Mouse (Mus musculus): ENCODE measurements at regions not wholly inside any gene's neighbourhood (a gene's known extent, or its start where the extent isn't known, plus 50 kb on each side); places are given as distances from the start of the nearest gene placed in this dataset.

- no peak for DNase-seq
These were observed 80.6 kb downstream of the Fam53a start for GRCm38 (mm10) chr5:33548800-33549199.

GRCm38 (mm10) chr5:33543372-33543771 is 86.1 kb downstream of the Fam53a start:
- peak; percentile 33 to 48 for DNase-seq

GRCm38 (mm10) chr5:33542643-33543042 is 86.8 kb downstream of the Fam53a start:
- DNase-seq = no peak

GRCm38 (mm10) chr5:33542000-33542554 is 87.4 kb downstream of the Fam53a start:
- DNase-seq = no peak

DNA sequence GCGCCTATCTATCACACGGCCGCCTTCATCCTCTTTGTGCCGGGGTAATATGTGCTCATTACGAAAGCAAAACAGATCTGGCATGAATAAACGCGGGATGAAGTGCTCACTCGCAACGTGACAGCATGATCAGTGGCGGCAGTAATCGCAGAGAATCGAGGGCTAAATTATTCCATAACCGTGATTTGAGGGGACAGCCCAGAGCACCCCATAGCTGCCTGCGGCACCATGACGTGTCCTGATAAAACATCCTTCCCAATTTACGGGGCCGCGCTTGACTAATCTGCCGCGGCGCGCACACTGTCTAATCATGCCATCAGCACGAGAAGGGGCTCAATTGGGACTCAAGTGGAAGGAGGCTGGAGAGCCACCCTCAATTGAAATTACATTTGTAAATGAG is 89.2 kb downstream of the Fam53a start:
- no peak for DNase-seq

GRCm38 (mm10) chr5:33537429-33537828 is 92.0 kb downstream of the Fam53a start:
- no peak for DNase-seq

- no peak for DNase-seq
These were observed 92.4 kb downstream of the Fam53a start for GRCm38 (mm10) chr5:33537017-33537416.

DNA sequence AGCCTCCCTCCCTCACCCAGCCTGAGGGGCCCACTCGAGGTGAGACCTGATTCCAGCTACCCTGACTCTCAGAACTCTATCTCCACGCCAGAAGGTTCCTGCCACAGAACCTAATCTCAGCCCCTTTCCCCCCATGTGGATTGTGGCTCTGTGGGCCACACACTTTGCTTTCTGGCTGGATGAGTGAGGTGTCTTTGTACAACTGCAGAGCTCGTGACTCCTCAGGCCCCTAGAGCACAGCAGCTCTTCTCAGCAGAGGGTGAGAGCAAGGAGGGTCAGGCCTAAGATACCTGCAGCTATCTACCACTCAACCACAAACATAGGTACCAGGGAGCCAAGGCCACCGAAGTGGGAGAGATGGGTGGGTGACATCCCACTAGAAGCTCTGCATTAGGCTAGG is 93.2 kb downstream of the Fam53a start:
- DNase-seq = no peak

DNA sequence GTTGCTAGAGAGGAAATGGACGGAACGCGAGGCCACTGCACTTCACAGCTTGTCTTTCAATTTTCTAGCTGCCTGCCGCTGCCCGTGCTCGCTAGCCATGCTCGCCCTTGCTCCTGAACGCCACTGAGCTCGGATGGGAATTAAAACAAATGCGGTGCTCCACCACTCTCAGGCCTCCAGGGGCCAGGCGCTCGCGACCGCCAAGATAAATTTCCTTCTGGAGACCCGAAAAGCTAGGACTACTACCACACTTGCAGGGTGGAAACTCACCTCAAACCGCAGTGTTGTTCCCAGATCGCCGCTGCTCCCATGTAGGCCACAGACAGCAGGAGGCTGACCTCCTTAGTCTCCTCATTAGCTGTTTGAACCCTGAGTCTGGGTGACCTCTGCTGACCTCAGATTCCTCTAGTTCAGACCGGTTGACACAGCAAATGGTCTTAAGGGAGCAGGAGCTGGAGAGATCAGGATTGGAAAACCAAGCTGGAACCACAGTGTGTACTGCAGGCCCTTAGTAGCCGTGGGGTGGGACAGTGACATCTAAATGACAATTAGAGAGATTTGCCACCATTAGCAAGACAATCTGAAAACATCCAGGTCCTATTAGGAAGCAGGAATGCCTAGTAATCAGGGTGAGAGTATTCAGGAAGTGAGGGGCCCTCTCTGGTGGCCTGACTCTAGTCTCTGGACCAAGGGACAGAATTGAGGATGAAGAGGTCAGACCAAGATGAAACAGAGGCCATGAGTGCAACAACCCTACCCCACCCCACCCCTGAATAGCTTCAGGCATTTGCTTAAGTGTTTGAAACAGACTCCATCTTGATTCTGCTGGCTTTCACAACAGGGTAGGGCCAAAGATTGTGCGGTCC is 94.1 kb downstream of the Fam53a start:
- DNase-seq = no peak

GRCm38 (mm10) chr5:33534345-33534744 is 95.1 kb downstream of the Fam53a start:
- no peak for DNase-seq

GRCm38 (mm10) chr5:33533185-33533584 is 96.2 kb downstream of the Fam53a start:
- no peak for DNase-seq

DNA sequence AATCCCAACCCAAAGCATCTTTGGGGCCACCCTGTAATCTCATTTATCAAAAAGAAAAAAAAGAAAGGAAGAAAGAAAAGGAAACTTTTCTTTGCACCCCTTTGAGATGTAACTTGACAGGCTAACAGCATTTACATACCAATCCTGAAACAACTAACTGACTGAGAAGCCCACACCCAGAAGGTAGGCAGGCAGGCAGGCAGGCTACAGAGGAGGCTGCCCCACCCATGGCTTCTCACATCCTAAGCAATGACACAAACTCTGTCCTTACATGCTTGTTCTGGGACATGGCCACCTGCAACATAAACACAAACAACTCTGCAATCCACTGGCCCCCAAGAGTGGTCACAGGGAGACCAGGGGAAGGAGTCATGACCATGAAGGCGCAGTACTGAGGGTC is 97.5 kb upstream of the Nkx1-1 start:
- DNase-seq = no peak

GRCm38 (mm10) chr5:33529771-33530170 is 96.0 kb upstream of the Nkx1-1 start:
- no peak for DNase-seq

DNA sequence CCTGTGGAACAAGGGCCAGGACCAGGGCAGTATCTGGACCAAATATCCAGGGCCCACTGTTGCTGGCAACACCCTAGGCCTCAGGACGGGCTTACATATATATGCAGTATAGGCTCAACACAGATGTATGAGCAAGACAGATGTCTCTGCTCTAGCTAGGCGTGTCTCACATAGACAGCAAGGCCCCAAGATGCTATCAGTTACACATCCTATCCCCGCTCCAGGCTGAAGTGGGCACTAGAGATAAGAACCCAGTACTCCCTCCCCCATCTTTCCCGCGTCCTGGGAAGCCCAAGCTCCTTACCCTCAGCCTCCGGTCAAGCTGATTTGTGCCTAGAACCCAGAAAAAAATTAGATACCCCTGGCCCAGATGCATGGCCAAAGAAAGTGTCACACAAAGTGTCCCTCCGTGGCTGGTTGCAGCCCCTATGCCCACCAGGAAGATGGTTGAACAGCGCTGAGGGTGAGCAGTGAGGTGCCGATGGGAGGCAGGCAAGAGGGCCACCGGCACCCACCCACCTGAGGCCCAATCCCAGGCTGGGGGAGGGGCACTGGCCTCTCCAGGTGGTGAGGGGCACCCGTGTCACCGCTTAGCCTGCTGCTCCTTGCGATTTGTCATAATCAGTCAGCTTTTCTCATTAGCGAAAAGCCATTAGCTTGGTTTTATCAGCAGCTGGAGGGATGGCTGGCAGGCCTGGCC is 95.3 kb upstream of the Nkx1-1 start:
- no peak for DNase-seq

DNA sequence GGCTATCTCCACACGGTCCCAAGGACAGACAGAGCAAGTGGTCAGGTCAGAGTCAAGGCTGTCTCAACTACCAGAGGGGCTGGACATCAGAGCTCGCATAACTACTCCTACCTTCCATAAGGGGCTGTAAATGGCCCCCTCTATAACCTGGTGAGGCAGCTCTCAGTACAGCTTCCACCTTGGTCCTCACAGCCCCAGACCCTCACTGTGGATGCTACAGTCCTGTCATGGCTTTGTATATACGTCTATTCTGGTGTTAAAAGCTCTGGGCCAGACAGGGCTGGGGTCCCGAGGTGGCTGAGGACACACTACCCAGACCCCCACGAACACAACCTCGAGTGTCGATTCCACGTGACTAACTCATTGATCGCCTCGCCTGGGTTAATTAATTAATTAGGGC is 94.0 kb upstream of the Nkx1-1 start:
- DNase-seq = no peak

DNA sequence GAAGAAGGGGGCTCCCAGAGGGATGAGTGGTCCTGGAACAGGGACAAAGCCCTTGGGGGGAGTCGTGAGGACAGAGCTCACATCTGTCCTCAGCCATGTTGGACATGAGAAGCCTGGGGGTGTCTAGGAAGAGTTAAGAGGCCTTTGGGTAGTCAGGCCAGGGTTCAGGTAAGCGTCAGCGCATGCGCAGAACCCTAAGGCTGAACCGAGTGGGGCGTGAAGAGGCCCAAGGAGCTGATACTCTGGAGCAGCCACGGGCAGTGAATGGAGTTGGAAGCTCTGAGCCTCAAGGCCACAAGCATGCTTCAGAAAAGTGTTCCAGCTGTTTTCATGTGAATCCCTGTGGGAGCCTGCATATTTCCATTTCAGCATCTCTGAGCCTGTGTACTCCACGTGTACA is 93.5 kb upstream of the Nkx1-1 start:
- DNase-seq = no peak

DNA sequence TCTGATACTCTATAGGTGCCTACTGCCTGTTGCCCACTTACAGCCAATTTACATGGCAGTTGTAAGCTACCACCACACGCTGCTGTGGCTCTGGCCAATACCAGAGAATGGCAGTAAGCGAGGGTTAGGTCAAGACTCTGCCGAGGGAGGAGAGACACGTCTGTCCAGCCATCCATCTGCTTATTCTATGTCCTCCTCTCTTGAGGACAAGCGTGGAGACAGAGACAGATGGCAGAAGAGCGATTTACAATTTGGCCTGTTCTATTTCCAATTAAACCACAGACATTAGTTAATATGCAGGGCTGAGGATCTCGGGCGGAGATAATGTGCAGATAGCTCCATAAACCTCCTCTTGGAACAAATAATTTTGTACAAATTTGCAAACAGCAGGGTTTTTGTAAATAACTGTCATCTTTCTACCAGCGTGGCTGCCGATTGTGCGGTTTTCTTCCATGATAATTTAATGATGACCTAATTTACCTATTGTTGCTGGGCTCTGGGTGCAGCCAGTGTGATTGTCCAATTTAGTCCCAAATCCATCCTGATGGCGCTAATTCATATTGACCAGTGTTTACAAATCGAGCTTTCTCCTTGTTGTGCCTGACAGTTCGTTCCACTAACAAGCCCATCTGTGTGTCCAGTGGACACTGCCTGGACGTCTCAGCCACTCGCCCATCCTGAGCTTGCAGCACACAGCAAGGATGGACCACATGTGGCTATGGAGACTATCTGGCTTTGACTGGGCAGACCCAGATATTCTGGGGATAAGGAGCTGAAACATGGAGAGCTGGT is 88.4 kb upstream of the Nkx1-1 start:
- DNase-seq = no peak

- peak; percentile 59 to 72 for DNase-seq
These were observed 87.1 kb upstream of the Nkx1-1 start for GRCm38 (mm10) chr5:33520856-33521255.

GRCm38 (mm10) chr5:33519394-33519793 is 85.6 kb upstream of the Nkx1-1 start:
- no peak for DNase-seq

GRCm38 (mm10) chr5:33518860-33519259 is 85.1 kb upstream of the Nkx1-1 start:
- no peak for DNase-seq

GRCm38 (mm10) chr5:33517625-33518024 is 83.8 kb upstream of the Nkx1-1 start:
- no peak for DNase-seq

DNA sequence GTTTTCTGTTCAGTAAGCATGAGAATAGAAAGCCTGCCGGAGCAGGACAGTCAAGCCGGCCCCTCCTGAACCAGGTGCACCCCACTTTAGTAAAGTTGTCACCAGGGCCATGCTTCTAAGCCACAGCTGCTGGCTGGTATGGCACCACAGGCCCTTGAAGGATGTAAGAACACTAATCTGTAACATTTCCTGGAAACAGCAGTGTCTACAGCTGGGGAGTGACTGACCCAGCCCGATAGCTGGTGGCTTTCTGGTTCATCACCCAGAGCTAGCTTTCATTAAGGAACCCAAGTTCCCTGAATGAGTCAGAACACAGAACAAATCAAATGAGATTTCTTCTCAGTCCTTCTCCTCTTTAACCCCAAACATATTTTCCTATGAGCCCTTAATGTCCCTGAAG is 82.4 kb upstream of the Nkx1-1 start:
- peak in 1 of 2 experiments; percentile 31 for DNase-seq

DNA sequence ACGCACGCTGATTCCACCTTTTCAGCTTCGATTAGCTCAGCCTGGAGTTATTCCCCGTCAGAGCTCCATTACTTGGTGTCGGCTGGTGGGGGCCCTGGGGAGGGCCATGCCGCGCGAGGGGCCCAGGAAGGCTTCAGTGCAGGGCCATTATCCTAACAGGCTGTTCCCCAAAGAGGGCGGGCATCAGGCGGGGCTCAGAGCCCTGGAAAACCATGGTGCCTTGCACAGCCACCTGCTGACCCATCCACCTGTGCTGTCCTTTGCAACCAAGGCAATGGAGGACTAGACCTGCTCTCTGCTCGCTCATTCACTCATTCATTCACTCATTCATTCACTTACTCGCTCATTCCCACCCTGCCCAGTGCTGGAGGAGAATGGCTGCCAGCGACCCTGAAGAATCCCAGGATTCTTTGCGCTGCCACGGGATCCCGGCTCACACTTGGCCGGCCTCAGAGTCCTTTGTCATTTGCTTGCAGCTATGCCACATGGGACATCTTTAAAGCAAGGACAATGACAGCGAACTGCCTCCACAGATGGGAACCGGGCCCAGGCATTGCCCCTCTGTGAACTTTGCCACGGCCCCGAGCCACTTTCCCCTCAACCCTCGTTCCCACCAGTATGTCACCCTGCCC is 78.6 kb upstream of the Nkx1-1 start:
- DNase-seq = no peak
